Mouse (Mus musculus) spleen, adult 2 months (tissue): ENCODE results near the gene Itgb1bp1. TPM values are rescaled to one million over a fixed set of nuclear protein-coding genes. Genes with fewer than 3 reads are reported as not detected.
A peak's percentile ranks its signal among the peaks of the same experiment; 100 is the strongest.

Experiments used
- DNase-seq, 2 experiments: peaks; one replicate each; pipeline versions ENCODE4 v3.0.0 to v3.0.0-alpha.2; 2012 to 2021; ENCODE audit warnings: low spot score in 2 of 2, low read depth in 1 of 2
- H3K27ac ChIP-seq: fragments of 200-500 bp; 2 replicates; pipeline ENCODE4 v1.5.1; 2012; ENCODE audit warnings: low read length, inconsistent platforms; ENCODE audit not compliant: insufficient read depth
- H3K27me3 ChIP-seq: fragments of 200-500 bp; 2 replicates; pipeline ENCODE4 v1.6.1; 2012; ENCODE audit warnings: mild to moderate bottlenecking, moderate library complexity, low read length, inconsistent platforms; ENCODE audit not compliant: control insufficient read depth, insufficient read depth
- H3K36me3 ChIP-seq: fragments of 200-500 bp; 2 replicates; pipeline ENCODE4 v1.6.1; 2012; ENCODE audit warnings: mild to moderate bottlenecking, low read length, inconsistent platforms; ENCODE audit not compliant: control insufficient read depth, insufficient read depth
- H3K4me1 ChIP-seq: fragments of 200-500 bp; 2 replicates; pipeline ENCODE4 v1.6.1; 2011; ENCODE audit warnings: inconsistent platforms; ENCODE audit not compliant: control insufficient read depth, insufficient read depth, insufficient read length
- H3K4me3 ChIP-seq: fragments of 200-500 bp; 2 replicates; pipeline ENCODE4 v1.5.1; 2011; ENCODE audit warnings: mild to moderate bottlenecking, inconsistent platforms; ENCODE audit not compliant: insufficient read depth, insufficient read length; ENCODE audit errors: extremely low read depth
- CTCF ChIP-seq: fragments of 200-500 bp; IDR thresholded peaks from 2 replicates; pipeline ENCODE4 v1.5.1; 2011; ENCODE audit warnings: mild to moderate bottlenecking, inconsistent platforms; ENCODE audit not compliant: insufficient read depth, insufficient read length, insufficient replicate concordance; ENCODE audit errors: extremely low read depth
- POLR2A ChIP-seq: fragments of 200-500 bp; IDR thresholded peaks from 2 replicates; pipeline ENCODE4 v1.6.1; 2011; ENCODE audit warnings: low read depth, low read length, inconsistent platforms
- WGBS: fragments of 180-500 bp; shearing (Covaris S2); methylation state at CpG from one replicate; pipeline ENCODE4 v1.1.7; 2018; 5-methylcytosine and 5-hydroxymethylcytosine counted together
- polyA plus RNA-seq: library from polyadenylated mRNA; depleted of rRNA; stranded (reverse); fragments of >200 nt; gene quantifications from 2 replicates; pipeline ENCODE4 v1.2.3, GENCODE M21; 2012

The Itgb1bp1 gene
- polyA plus RNA-seq, 1 experiment, result 7.1 TPM

DNA sequence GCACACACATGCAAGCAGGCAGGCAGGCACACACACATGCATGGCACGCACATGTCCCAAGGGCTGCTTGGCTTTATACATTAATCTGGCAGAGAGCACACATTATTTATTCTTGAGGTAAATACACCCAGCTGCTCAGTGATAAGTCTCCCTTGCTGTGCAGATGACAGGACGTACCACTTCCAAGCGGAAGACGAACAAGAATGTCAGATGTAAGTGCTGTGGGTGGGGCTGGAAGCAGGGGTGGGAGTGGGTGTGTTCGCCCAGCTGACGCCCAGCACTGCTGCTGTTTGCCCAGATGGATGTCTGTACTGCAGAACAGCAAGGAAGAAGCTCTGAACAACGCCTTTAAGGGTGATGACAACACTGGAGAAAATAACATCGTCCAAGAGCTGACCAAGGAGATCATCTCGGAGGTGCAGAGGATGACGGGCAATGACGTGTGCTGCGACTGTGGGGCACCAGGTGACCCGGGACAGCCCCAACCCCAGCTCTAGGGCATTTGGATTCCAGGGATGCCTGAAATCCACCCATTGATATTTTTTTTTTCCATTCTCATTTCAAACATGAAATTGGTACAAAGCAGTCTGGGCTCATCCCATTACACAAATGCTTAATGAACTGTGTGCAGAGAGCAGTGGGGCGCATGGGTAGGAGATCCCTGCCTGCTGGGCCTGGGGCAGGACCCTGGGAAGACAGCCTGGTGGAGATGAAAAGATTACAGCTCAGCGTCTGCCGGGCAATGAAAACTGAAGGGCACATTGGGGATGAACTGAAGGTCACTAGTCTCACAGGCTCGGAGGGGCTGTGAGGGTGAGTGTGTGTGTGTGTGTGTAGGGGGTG lies 56.8 kb downstream of the Itgb1bp1 start:
- no peak for TF ChIP-seq POLR2A
- TF ChIP-seq CTCF, result no peak
- Histone ChIP-seq H3K4me1 (no peaks in the 10 kb centered on the region), H3K36me3 (no peaks in the 10 kb centered on the region), H3K27ac (no peak overlapping the region), H3K4me3 (no peak overlapping the region), H3K27me3 (no peaks in the 10 kb centered on the region)
- 86% methylated on average over 17 of the region's 17 CpGs for WGBS
- no peak for DNase-seq

DNA sequence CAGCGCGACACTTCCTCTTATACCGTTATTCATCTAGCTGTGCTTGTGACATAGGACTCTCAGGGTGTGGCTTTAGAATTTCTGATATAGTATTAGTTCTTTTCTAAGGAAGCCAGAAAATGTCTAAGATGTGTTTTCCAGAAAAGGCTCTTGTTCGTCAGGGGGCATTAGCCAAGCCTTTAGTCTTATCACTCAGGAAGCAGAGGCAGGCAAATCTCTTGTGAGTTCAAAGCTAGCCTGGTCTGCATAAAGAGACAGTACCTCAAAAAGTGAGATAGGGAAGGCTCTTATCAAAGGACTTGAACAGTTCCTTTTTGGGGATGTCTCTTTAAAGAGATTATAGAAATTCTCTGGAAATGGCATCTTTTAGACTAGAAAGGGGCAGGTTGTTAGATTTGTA lies 57.4 kb downstream of the Itgb1bp1 start:
- no peaks in the 10 kb centered on the region for H3K27me3 ChIP-seq
- H3K4me3 ChIP-seq, result no peak overlapping the region
- H3K36me3 ChIP-seq, result no peaks in the 10 kb centered on the region
- TF ChIP-seq POLR2A, result no peak
- no peak for TF ChIP-seq CTCF
- DNase-seq, result no peak
- no peaks in the 10 kb centered on the region for H3K4me1 ChIP-seq
- WGBS, result 60% methylated on average over 4 of the region's 4 CpGs
- H3K27ac ChIP-seq, result no peak overlapping the region

DNA sequence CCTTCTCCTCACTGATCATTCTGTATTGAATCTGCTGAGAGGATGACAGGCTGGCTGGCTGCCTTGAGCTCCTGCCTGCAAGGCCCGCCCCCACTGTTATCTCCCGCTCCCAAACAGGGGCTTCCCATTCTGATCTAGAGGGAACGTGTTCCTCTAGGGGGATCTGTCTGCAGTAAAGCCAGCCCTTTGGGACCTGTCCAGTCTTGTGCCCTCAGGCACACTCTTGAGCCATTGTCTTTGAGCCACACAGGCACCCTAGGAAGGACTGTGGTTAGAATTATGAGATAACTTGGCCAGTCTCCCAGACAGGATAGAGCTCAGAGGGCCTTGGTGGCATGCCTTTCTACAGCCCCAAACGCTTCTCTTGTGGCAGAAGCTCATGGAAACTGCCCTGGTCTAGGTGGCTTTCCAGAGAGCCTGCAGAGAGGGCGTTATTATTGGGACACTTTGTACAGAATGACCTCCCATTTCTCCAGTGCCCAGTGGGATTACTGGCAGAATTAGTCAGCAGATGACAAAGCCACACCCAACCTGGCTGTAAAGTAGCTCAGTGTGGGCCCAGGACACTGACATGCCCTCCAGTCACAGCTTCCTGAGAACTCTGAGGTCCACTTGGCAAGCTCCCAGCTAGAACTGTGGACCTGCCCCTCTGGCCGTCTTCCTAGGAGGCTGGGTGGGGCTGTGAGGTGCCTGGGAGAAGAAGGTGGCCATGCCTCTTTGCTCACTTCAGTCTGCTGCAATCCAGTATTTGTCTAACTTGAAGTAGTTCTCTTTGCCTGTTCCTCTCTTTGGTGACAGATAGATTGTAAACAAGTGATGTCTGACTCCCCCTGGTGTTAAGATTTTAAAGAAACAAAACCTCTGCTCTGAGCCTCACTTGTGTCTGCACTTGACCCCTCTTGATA lies 58.8 kb downstream of the Itgb1bp1 start:
- Histone ChIP-seq H3K4me1 (no peaks in the 10 kb centered on the region), H3K36me3 (no peaks in the 10 kb centered on the region), H3K27ac (0 out of 2 replicates have a peak overlapping the region, but pooled peaks have one; percentile 10), H3K4me3 (no peak overlapping the region), H3K27me3 (no peaks in the 10 kb centered on the region)
- TF ChIP-seq POLR2A, result no peak
- TF ChIP-seq CTCF, result no peak
- DNase-seq, result peak in 1 of 2 experiments; percentile 15
- WGBS, result 59% methylated on average over 6 of the region's 6 CpGs

- no peak for TF ChIP-seq POLR2A
- no peak for TF ChIP-seq CTCF
- Histone ChIP-seq H3K27ac (no peak overlapping the region), H3K4me3 (no peak overlapping the region), H3K4me1 (no peaks in the 10 kb centered on the region), H3K36me3 (no peaks in the 10 kb centered on the region), H3K27me3 (no peaks in the 10 kb centered on the region)
- WGBS, result 69% methylated on average over 9 of the region's 9 CpGs
- no peak for DNase-seq
Measured at GRCm38 (mm10) chr12:21226316-21226715, 59.8 kb downstream of the Itgb1bp1 start.

DNA sequence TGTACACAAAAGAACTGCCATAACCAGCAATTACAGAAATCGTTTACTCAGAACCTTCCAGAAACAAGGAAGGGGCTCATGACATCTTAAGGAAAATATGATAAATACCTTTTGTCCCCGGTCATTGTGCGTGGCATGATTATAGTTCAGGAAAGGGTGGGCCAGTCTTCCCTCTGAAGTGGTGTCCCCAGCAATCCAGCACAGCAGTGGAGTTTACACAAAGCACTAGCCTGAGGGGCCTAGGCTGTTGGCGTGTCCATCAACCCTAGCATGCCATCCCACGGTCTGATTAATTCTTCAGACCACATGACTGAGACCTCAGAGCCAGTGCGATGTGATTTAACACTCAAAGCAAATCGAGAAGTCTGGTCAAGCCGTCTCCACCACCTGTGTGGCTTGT lies 60.7 kb downstream of the Itgb1bp1 start:
- Histone ChIP-seq H3K36me3 (no peaks in the 10 kb centered on the region), H3K27me3 (no peaks in the 10 kb centered on the region), H3K27ac (no peak overlapping the region), H3K4me1 (no peaks in the 10 kb centered on the region), H3K4me3 (no peak overlapping the region)
- DNase-seq, result no peak
- WGBS, result 89% methylated on average over 8 of the region's 8 CpGs
- no peak for TF ChIP-seq POLR2A
- TF ChIP-seq CTCF, result no peak

GRCm38 (mm10) chr12:21223923-21224322 lies 62.2 kb downstream of the Itgb1bp1 start:
- Histone ChIP-seq H3K4me1 (no peaks in the 10 kb centered on the region), H3K27me3 (no peaks in the 10 kb centered on the region), H3K36me3 (no peaks in the 10 kb centered on the region), H3K4me3 (no peak overlapping the region), H3K27ac (no peak overlapping the region)
- TF ChIP-seq CTCF (no peak), POLR2A (no peak)
- WGBS, result 88% methylated on average over 4 of the region's 4 CpGs
- no peak for DNase-seq
